Mouse (Mus musculus): ENCODE results near the gene Eif1b. TPM values are rescaled to one million over a fixed set of nuclear protein-coding genes. Genes with fewer than 3 reads are reported as not detected.

Eif1b gene
- polyA plus RNA-seq (2015; fragmentation: Illumina TruSeq; extraction: RNeasy Lipid Tissue Mini Kit (QIAGEN cat#74804); ENCODE audit: insufficient read depth, low read depth, low replicate concordance): 17.7 TPM

DNA sequence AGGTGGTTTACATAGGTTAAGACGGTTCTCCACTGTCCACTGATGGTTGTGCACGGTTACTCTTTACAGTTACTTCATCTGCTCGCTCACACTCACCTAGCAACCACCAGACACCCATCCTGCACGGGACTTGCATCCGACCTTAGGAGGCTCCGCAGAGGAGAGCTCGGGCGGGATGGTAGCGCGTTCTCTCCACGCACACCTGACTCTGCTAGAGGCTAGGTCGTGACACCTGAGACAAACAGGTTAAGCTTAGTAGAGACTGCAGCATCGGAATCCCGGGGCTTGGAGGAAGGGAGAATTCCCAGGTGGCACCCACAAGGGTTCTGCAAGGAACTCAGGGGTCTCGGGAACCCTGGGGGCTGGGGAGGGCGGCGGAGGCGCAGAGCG, at the start of gene Eif1b:
Gene Eif1b, plus strand, starts transcription at position 223 of the 390 bp plus-strand sequence.

DNA sequence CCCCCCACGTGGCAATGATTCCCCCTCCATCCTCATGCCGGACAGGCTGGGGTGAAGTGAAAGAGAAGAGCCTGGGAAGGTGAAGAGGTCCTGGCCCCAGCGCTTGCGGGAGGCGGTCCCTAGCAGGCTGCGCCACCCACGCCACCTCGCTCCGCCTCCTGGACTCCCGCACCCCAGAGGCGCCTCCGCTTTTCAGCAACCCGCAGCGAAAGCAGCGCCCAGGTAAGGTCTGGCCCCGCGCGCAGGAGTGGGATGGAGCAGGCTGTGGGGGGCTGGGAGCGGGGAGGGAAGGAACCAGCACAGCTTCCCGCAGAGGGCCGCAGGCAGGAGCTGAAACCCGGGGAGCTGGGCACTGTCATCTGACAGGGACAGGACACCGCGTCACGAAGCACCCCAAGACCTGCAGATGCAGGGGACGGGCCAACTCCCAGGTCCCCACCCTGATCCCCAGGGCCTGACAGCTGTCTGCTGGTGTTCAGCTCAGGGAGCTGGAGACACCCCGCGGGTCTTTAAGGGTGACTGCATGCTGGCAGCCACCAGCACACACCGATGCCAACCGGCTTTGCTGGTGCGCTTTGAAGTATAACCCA, 47.7 kb downstream of the Eif1b start, which contains the start of gene Entpd3:
Gene Entpd3, plus strand, starts transcription at position 157 of the 590 bp plus-strand sequence.

Other genes starting within 250 kb of the Eif1b start
- gene Myrip, start 190.7 kb upstream of the Eif1b start, polyA plus RNA-seq (2015; fragmentation: Illumina TruSeq; extraction: RNeasy Lipid Tissue Mini Kit (QIAGEN cat#74804); ENCODE audit: insufficient read depth, low read depth, low replicate concordance): 3.4 TPM
- 5.2 TPM for gene Entpd3, start 47.6 kb downstream of the Eif1b start, polyA plus RNA-seq (2015; fragmentation: Illumina TruSeq; extraction: RNeasy Lipid Tissue Mini Kit (QIAGEN cat#74804); ENCODE audit: insufficient read depth, low read depth, low replicate concordance)
- 316 TPM for gene Rpl14, start 79.2 kb downstream of the Eif1b start, polyA plus RNA-seq (2015; fragmentation: Illumina TruSeq; extraction: RNeasy Lipid Tissue Mini Kit (QIAGEN cat#74804); ENCODE audit: insufficient read depth, low read depth, low replicate concordance)